In the genomic region with DNA sequence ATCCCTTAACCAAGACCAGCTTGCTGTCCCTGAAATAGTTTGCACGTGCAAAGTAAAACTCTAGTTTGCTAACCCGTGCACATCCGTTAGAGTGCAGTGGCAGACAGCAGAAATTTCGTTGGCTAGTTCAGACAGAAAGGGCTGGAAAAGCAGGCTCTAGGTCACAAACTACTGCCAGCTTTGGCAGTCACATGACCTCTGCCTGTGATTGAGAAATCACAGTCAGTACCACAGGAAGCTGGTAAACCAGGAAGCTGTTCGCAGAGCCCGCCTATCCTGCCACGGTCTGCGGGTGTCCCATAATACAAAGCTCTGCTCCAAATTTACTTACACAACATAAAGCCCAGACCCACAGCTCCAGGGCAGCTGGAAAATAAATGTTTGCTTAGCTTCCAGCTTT, we compare ENCODE assay signal across 7 mouse cellular contexts. TPM values are rescaled to one million over a fixed set of nuclear protein-coding genes. Genes with fewer than 3 reads are reported as not detected.
DNase-seq lines count a peak whose midpoint lies in the region; ATAC-seq and TF ChIP-seq lines count a peak whose summit lies in the region.

No protein-coding gene starts in this region.

- peaks cover 2% of the 10 kb centered on the region; the same call in 1 of the 2 replicates for H3K4me1 ChIP-seq in limb, embryonic 14.5 days (ENCODE audit: control insufficient read depth, insufficient read depth, low read length)
- no peaks in the 10 kb centered on the region for H3K4me1 ChIP-seq in forebrain, embryonic 13.5 days

- no peak for TF ChIP-seq POLR2A in limb, embryonic 14.5 days (IDR thresholded peaks at IDR 0.05; ENCODE audit: borderline replicate concordance, extremely low read depth, insufficient read depth, insufficient read length)

- WGBS in limb, embryonic 14.5 days = 62% methylated on average over 8 of the region's 8 CpGs
- 85% methylated on average over 8 of the region's 8 CpGs for WGBS in forebrain, embryonic 13.5 days

- ATAC-seq in limb, embryonic 14.5 days (ENCODE audit: low FRiP score, low read depth) = no peak
- ATAC-seq in forebrain, embryonic 13.5 days = no peak

- H3K27ac ChIP-seq in limb, embryonic 14.5 days (replicated peaks; ENCODE audit: low read depth, low read length) = 0 out of 2 replicates have a peak overlapping the region, but pooled peaks have one; percentile 28
- H3K27ac ChIP-seq in forebrain, embryonic 13.5 days = no peak overlapping the region

- no peaks in the 10 kb centered on the region for H3K27me3 ChIP-seq in limb, embryonic 14.5 days (ENCODE audit: control insufficient read depth, insufficient read depth, low read length)
- no peaks in the 10 kb centered on the region for H3K27me3 ChIP-seq in forebrain, embryonic 13.5 days

- no peak overlapping the region for H3K4me3 ChIP-seq in limb, embryonic 14.5 days (replicated peaks; ENCODE audit: low read length)
- H3K4me3 ChIP-seq in forebrain, embryonic 13.5 days = no peak overlapping the region

- H3K9me3 ChIP-seq in limb, embryonic 14.5 days (ENCODE audit: control insufficient read depth, low read length) = no peaks in the 10 kb centered on the region
- H3K9me3 ChIP-seq in forebrain, embryonic 13.5 days (replicated peaks) = 0 out of 2 replicates have a peak, but pooled peaks cover 4% of the 10 kb centered on the region

- H3K4me2 ChIP-seq in limb, embryonic 14.5 days (replicated peaks; ENCODE audit: low read depth, low read length, severe bottlenecking) = no peak overlapping the region; the same call in 1 of the 2 replicates
- no peak overlapping the region for H3K4me2 ChIP-seq in forebrain, embryonic 13.5 days

- H3K9ac ChIP-seq in limb, embryonic 14.5 days (ENCODE audit: low read depth, low read length, severe bottlenecking) = no peak overlapping the region
- no peak overlapping the region for H3K9ac ChIP-seq in forebrain, embryonic 13.5 days

- peak; percentile 74 for DNase-seq in 3134 (ENCODE audit: extremely low read depth, insufficient read length, low spot score)
- peak; percentile 44 for DNase-seq in CD4-positive, CD25-positive, alpha-beta regulatory T cell, adult 2 months (ENCODE audit: low read depth, low spot score)
- DNase-seq in heart, adult 8-10 months (ENCODE audit: low spot score) = peak; percentile 72
- peak; percentile 47 for DNase-seq in limb, embryonic 14.5 days (ENCODE audit: low spot score)
- peak; percentile 81 for DNase-seq in skeletal muscle tissue, adult 2 months (ENCODE audit: low read depth, low spot score)
- DNase-seq in frontal cortex, postnatal 10 days (ENCODE audit: low spot score in 2 of 2) = no peak

- H3K36me3 ChIP-seq in limb, embryonic 14.5 days (ENCODE audit: control insufficient read depth, insufficient read depth, low read length) = no peaks in the 10 kb centered on the region
- no peaks in the 10 kb centered on the region for H3K36me3 ChIP-seq in forebrain, embryonic 13.5 days (ENCODE audit: poor library complexity, severe bottlenecking)

RNA-seq across cellular contexts. Expression of a gene that starts 2.4 kb away (rescaled TPM):
- not detected for total RNA-seq in heart, adult 8-10 months (2022)
- polyA plus RNA-seq in limb, embryonic 14.5 days (2012; rRNA removed) = not detected in 2 replicates
- not detected in 2 replicates for polyA plus RNA-seq in limb, embryonic 14.5 days (2014; fragmentation: Nextera tagmentation; extraction: Ambion mirVana)
- polyA plus RNA-seq in forebrain, embryonic 13.5 days (2015; fragmentation: Nextera tagmentation; extraction: Ambion mirVana) = not detected in 2 replicates

RNA-seq across cellular contexts. Expression of a gene that starts 15.1 kb away (rescaled TPM):
- total RNA-seq in heart, adult 8-10 months (2022) = 10 to 100 TPM; 19.8 to 30.3 (median 23.0) TPM
- 16.1 and 17.8 TPM in 2 replicates for polyA plus RNA-seq in limb, embryonic 14.5 days (2012; rRNA removed)
- 8.2 and 10.2 TPM in 2 replicates for polyA plus RNA-seq in limb, embryonic 14.5 days (2014; fragmentation: Nextera tagmentation; extraction: Ambion mirVana)
- 5.0 and 5.3 TPM in 2 replicates for polyA plus RNA-seq in forebrain, embryonic 13.5 days (2015; fragmentation: Nextera tagmentation; extraction: Ambion mirVana)

RNA-seq across cellular contexts. Expression of a gene that starts 34.8 kb away (rescaled TPM):
- 1 to 10 TPM in 3 of 4 experiments, under 1 TPM in 1; 0.84 to 1.5 (median 1.2) TPM for total RNA-seq in heart, adult 8-10 months (2022)
- polyA plus RNA-seq in limb, embryonic 14.5 days (2012; rRNA removed) = 3.7 and 5.4 TPM in 2 replicates
- polyA plus RNA-seq in limb, embryonic 14.5 days (2014; fragmentation: Nextera tagmentation; extraction: Ambion mirVana) = 0.15 and 0.17 TPM in 2 replicates
- 0.20 TPM in 1 of 2 replicates, not detected in the other for polyA plus RNA-seq in forebrain, embryonic 13.5 days (2015; fragmentation: Nextera tagmentation; extraction: Ambion mirVana)

Comparison
In these comparisons a context has a peak if more than half of its experiments do, and no peak if none do; other contexts are left out.
1. DNase-seq: peak in 3134 (single experiment), CD4-positive, CD25-positive, alpha-beta regulatory T cell, adult 2 months (single experiment), heart, adult 8-10 months (single experiment), limb, embryonic 14.5 days (single experiment) and skeletal muscle tissue, adult 2 months (single experiment); none in frontal cortex, postnatal 10 days (0 of 2).